Mouse (Mus musculus): ENCODE data around the gene Cops2. TPM values are rescaled to one million over a fixed set of nuclear protein-coding genes. Genes with fewer than 3 reads are reported as not detected.
A peak's percentile ranks its signal among the peaks of the same experiment; 100 is the strongest.

Gene Cops2
- total RNA-seq, 2 experiments from 2014 or later: 91.5 to 97.9 TPM

GRCm38 (mm10) chr2:125785021-125785420 lies 73.9 kb downstream of the Cops2 start:
- intact Hi-C loops (cut with DNase I): no loop called here

GRCm38 (mm10) chr2:125784392-125784791 lies 74.5 kb downstream of the Cops2 start:
- intact Hi-C loops (cut with DNase I): no loop called here
- no peak for DNase-seq

More at GRCm38 (mm10) chr2:125785021-125785420, 73.9 kb downstream of the Cops2 start:
- DNase-seq: no peak

- DNase-seq: no peak
- intact Hi-C loops (cut with DNase I): no loop called here
Measured at GRCm38 (mm10) chr2:125783868-125784267, 75.1 kb downstream of the Cops2 start.

GRCm38 (mm10) chr2:125782719-125783109 lies 76.2 kb downstream of the Cops2 start, which contains the start of gene Secisbp2l:
Gene Secisbp2l (minus strand): TSS chr2:125782870.
- DNase-seq: peak; percentile 93 to 94
- intact Hi-C loops (cut with DNase I): no loop called here

- DNase-seq: no peak
- intact Hi-C loops (cut with DNase I): no loop called here
Measured at GRCm38 (mm10) chr2:125781978-125782718, 76.8 kb downstream of the Cops2 start.

GRCm38 (mm10) chr2:125781006-125781405 lies 77.9 kb downstream of the Cops2 start:
- intact Hi-C loops (cut with DNase I): no loop called here

More at GRCm38 (mm10) chr2:125781006-125781405, 77.9 kb downstream of the Cops2 start:
- no peak for DNase-seq

Other genes starting within 250 kb of the Cops2 start
- gene Cep152, start 234.0 kb downstream of the Cops2 start, total RNA-seq (2021): 1 to 10 TPM in 1 of 2 experiments, under 1 TPM in 1; 0.99 to 1.2 TPM
- 10 to 100 TPM; 23.0 to 27.9 TPM for gene Eid1, start 186.0 kb downstream of the Cops2 start, total RNA-seq (2021)
- 1 to 10 TPM in 1 of 2 experiments, under 1 TPM in 1; 0.61 to 1.3 TPM for gene Shc4, start 135.0 kb downstream of the Cops2 start, total RNA-seq (2021)
- 10 to 100 TPM; 14.2 to 14.9 TPM for gene Secisbp2l, start 76.3 kb downstream of the Cops2 start, total RNA-seq (2021)
- 1 to 10 TPM; 3.3 to 4.0 TPM for gene Galk2, start within 50 bp of the Cops2 start, total RNA-seq (2021)
- 1 to 10 TPM; 2.0 to 3.0 TPM for gene Fgf7, start 175.5 kb upstream of the Cops2 start, total RNA-seq (2021)

Data from gastrocnemius, postnatal 36 days (tissue).